Mouse (Mus musculus): ENCODE measurements around the gene Idua.

DNA sequence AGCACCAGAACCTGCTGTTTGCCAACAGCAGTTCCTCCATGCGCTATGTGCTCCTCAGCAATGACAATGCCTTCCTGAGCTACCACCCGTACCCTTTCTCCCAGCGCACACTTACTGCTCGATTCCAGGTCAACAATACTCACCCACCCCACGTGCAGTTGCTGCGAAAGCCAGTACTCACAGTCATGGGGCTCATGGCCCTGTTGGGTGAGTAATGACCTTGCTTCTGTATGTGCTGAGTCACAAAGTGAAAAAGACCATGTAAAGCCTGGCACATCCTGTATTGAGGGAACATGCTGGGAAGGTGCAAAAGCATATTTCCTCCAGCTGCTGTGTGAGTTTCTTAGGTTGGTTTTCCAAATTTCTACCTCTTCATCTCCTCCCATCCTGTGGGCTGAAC, 20.7 kb downstream of the Idua start:
- TF ChIP-seq POLR2A (IDR thresholded peaks at IDR 0.05; ENCODE audit: low read depth, low read length) (no peak), CTCF (conservative IDR thresholded peaks at IDR 0.05; ENCODE audit: insufficient read depth, insufficient read length, low read depth, low read length) (no peak)
